Mouse (Mus musculus): ENCODE data around the gene Exoc7. TPM values are rescaled to one million over a fixed set of nuclear protein-coding genes. Genes with fewer than 3 reads are reported as not detected.

Exoc7 gene
- polyA plus RNA-seq (2015; fragmentation: Nextera tagmentation; extraction: Ambion mirVana) = 43.7 and 51.1 TPM in 2 replicates

GRCm38 (mm10) chr11:116307019-116307725 is at the start of gene Exoc7:
Gene Exoc7 (minus strand): TSS chr11:116307233.

GRCm38 (mm10) chr11:116335244-116336036 is 28.4 kb upstream of the Exoc7 start, which contains the start of gene Foxj1:
Gene Foxj1 (minus strand): TSS chr11:116335399.

GRCm38 (mm10) chr11:116280751-116281663 is 26.0 kb downstream of the Exoc7 start, which contains the start of gene Galr2:
Gene Galr2 (plus strand): TSS chr11:116280939.

GRCm38 (mm10) chr11:116274045-116274666 is 32.9 kb downstream of the Exoc7 start, which contains the start of gene Srp68:
Gene Srp68 (minus strand): TSS chr11:116274217.

Other genes with a start within 250 kb of the Exoc7 start
- gene Unc13d, start 229.3 kb downstream of the Exoc7 start, polyA plus RNA-seq (2015; fragmentation: Nextera tagmentation; extraction: Ambion mirVana) = 8.6 and 9.9 TPM in 2 replicates
- 101 and 115 TPM in 2 replicates for gene Wbp2, start 220.2 kb downstream of the Exoc7 start, polyA plus RNA-seq (2015; fragmentation: Nextera tagmentation; extraction: Ambion mirVana)
- 33.9 and 35.1 TPM in 2 replicates for gene Trim47, start 180.0 kb downstream of the Exoc7 start, polyA plus RNA-seq (2015; fragmentation: Nextera tagmentation; extraction: Ambion mirVana)
- 2.8 and 3.5 TPM in 2 replicates for gene Trim65, start 176.1 kb downstream of the Exoc7 start, polyA plus RNA-seq (2015; fragmentation: Nextera tagmentation; extraction: Ambion mirVana)
- 42.2 and 43.2 TPM in 2 replicates for gene Mrpl38, start 168.4 kb downstream of the Exoc7 start, polyA plus RNA-seq (2015; fragmentation: Nextera tagmentation; extraction: Ambion mirVana)
- gene Fbf1, start 139.1 kb downstream of the Exoc7 start, polyA plus RNA-seq (2015; fragmentation: Nextera tagmentation; extraction: Ambion mirVana) = 12.2 and 13.6 TPM in 2 replicates
- gene Ten1, start 108.4 kb downstream of the Exoc7 start, polyA plus RNA-seq (2015; fragmentation: Nextera tagmentation; extraction: Ambion mirVana) = 26.7 and 29.4 TPM in 2 replicates
- 32.0 and 37.1 TPM in 2 replicates for gene Acox1, start 108.2 kb downstream of the Exoc7 start, polyA plus RNA-seq (2015; fragmentation: Nextera tagmentation; extraction: Ambion mirVana)
- 17.0 and 21.1 TPM in 2 replicates for gene Evpl, start 69.2 kb downstream of the Exoc7 start, polyA plus RNA-seq (2015; fragmentation: Nextera tagmentation; extraction: Ambion mirVana)
- 56.4 and 58.5 TPM in 2 replicates for gene Srp68, start 33.0 kb downstream of the Exoc7 start, polyA plus RNA-seq (2015; fragmentation: Nextera tagmentation; extraction: Ambion mirVana)
- 3.9 and 4.6 TPM in 2 replicates for gene Galr2, start 26.3 kb downstream of the Exoc7 start, polyA plus RNA-seq (2015; fragmentation: Nextera tagmentation; extraction: Ambion mirVana)
- 0.19 and 0.45 TPM in 2 replicates for gene Foxj1, start 28.2 kb upstream of the Exoc7 start, polyA plus RNA-seq (2015; fragmentation: Nextera tagmentation; extraction: Ambion mirVana)
- 3.8 and 5.7 TPM in 2 replicates for gene Rnf157, start 105.8 kb upstream of the Exoc7 start, polyA plus RNA-seq (2015; fragmentation: Nextera tagmentation; extraction: Ambion mirVana)
- 28.5 and 29.0 TPM in 2 replicates for gene Ubald2, start 126.9 kb upstream of the Exoc7 start, polyA plus RNA-seq (2015; fragmentation: Nextera tagmentation; extraction: Ambion mirVana)
- 0.15 TPM in 1 of 2 replicates, not detected in the other for gene Qrich2, start 159.0 kb upstream of the Exoc7 start, polyA plus RNA-seq (2015; fragmentation: Nextera tagmentation; extraction: Ambion mirVana)
- gene Prpsap1, start 187.0 kb upstream of the Exoc7 start, polyA plus RNA-seq (2015; fragmentation: Nextera tagmentation; extraction: Ambion mirVana) = 104 and 124 TPM in 2 replicates
- gene Sphk1, start 223.7 kb upstream of the Exoc7 start, polyA plus RNA-seq (2015; fragmentation: Nextera tagmentation; extraction: Ambion mirVana) = 11.5 and 12.1 TPM in 2 replicates

All from urinary bladder, postnatal 0 days (tissue).